Mouse (Mus musculus): ENCODE measurements around the gene Lman1l. TPM values are rescaled to one million over a fixed set of nuclear protein-coding genes. Genes with fewer than 3 reads are reported as not detected.

Lman1l gene
- total RNA-seq, 2 experiments from 2014 or later = not detected

DNA sequence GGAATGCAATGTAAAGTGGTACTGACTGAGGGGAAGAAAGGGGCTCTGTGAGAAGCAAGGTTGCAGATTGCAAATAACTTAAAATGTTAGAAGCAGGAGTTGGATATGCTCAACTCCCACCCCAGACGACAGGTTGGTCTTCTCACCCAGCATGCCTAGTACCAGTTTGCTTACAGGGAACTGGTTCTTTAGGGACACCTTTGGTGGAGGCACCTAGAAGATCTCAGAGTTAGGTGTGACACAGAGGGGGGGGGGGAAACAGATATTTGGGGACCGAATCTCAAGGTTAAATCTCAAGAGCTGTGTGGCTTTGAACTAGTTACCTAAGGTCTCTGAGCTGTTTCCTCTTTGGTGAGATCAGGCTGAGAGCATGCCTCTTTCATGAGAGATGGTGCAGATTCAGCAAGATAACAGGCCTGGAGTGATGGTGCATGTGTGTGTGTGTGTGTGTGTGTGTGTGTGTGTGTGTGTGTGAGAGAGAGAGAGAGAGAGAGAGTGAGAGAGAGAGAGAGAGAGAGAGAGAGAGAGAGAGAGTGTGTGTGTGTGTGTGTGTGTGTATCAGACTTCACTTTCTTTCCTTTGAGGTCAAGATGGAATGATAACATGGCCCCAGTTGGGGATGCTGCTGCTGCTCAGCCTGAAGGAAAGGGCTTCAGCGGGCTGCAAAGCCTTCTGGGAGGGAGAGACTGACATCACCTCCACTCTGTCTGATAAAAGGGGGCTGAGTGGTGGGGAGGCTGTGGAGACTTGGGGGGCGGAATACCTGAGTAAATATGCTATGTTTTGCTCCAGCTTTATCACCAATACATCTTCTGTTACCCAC, 26.9 kb upstream of the Lman1l start:
- DNase-seq = no peak
- intact Hi-C loops (cut with DNase I) = no loop called here

DNA sequence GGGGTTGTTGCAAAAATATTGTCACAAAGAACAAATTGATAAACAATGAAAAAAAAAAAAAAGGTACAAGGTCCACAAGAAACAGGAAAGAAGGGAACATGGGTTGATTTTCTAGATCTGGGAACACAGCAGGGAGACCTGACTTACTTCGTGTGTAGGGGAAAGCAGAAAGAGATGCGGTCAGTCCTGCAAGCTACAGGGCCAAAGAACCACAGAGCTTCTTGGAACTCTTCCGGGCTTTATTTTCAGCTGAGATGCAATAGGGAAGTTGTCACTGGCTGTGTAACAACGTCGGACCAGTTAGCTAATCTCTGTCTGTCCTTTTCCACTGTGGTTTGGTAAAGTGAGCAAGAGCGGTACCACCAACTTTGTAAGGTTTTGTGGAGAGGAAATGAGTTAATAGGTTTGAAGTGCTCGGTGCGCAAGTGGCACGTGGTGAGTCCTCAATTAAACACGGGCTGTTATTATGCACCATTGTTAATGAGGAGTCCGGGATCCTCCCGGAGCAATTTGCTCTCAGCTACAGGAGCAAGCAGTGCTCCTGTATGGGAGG, 26.1 kb upstream of the Lman1l start:
- intact Hi-C loops (cut with DNase I) = no loop called here
- no peak for DNase-seq

DNA sequence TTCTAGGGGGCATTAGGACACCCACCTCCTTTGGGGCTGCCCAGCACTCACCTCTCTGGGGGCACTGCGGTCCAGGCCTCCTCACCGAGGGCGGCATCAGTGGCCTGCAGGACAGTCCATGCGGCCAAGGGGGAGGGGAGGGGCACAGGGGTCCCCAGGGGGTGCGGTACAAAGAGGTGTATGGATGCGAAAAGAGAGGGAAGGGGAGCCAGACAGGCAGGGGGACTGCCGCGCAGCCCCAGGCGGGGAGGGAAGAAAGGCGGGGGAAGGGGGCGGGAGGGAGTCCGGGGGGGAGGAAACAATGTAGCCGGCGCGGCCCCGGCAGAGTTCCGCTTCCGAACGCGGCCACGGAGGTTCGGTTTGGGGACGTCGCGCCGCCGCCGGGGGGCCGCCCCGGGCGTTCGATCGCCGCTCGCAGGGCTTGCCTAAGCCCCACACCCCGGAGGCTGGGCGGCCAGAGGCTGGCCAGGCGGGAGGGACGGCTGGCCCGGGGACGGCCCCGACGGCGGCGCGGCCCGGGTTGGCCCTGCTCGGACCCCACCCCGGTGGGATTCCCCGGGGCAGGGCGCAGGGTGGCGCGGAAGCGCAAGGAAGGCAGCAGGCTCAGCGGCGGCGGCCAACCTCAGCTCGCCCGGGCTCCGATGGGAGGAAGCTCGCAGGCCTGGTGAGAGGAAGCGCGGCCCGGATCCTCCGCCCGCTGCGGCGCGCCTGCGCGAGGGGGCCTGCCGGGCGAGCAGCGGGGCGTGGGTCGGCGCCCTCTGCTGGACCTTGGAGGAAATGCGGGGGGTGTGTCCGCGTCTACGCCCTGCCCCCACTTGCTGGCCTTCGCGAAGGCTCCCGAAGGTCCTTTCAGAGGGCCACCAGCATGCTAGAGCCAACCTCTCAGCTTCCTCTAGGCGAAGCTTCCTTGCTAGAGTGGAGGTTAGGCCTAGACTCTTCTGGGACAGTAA, 24.6 kb upstream of the Lman1l start:
- intact Hi-C loops (cut with DNase I) = loop anchor here (1.0 to 2.0 kb wide), 2 partner anchors 16 to 56 kb away; partner anchors contain the start of gene Ulk3
- peak; percentile 96 for DNase-seq

- no peak for DNase-seq
- intact Hi-C loops (cut with DNase I) = loop anchor here (2.0 kb wide), 1 partner anchor 56 kb away; the partner anchor contains the start of gene Ulk3
Measured at GRCm38 (mm10) chr9:57644442-57644943, 23.9 kb upstream of the Lman1l start.

GRCm38 (mm10) chr9:57643856-57644180, 23.2 kb upstream of the Lman1l start:
- DNase-seq = no peak
- intact Hi-C loops (cut with DNase I) = loop anchor here (2.0 kb wide), 1 partner anchor 55 kb away; the partner anchor contains the start of gene Ulk3

GRCm38 (mm10) chr9:57643169-57643855, 22.7 kb upstream of the Lman1l start:
- intact Hi-C loops (cut with DNase I) = no loop called here
- DNase-seq = no peak

- DNase-seq = no peak
Measured at GRCm38 (mm10) chr9:57641775-57642550, 21.4 kb upstream of the Lman1l start.

GRCm38 (mm10) chr9:57641022-57641421, 20.4 kb upstream of the Lman1l start:
- intact Hi-C loops (cut with DNase I) = no loop called here
- DNase-seq = no peak

More at GRCm38 (mm10) chr9:57641775-57642550, 21.4 kb upstream of the Lman1l start:
- intact Hi-C loops (cut with DNase I) = no loop called here

GRCm38 (mm10) chr9:57640384-57640783, 19.8 kb upstream of the Lman1l start:
- peak; percentile 66 to 71 for DNase-seq
- intact Hi-C loops (cut with DNase I) = no loop called here

GRCm38 (mm10) chr9:57639661-57640328, 19.2 kb upstream of the Lman1l start:
- DNase-seq = no peak
- intact Hi-C loops (cut with DNase I) = no loop called here

- intact Hi-C loops (cut with DNase I) = no loop called here
- no peak for DNase-seq
Measured at GRCm38 (mm10) chr9:57638651-57639459, 18.3 kb upstream of the Lman1l start.

DNA sequence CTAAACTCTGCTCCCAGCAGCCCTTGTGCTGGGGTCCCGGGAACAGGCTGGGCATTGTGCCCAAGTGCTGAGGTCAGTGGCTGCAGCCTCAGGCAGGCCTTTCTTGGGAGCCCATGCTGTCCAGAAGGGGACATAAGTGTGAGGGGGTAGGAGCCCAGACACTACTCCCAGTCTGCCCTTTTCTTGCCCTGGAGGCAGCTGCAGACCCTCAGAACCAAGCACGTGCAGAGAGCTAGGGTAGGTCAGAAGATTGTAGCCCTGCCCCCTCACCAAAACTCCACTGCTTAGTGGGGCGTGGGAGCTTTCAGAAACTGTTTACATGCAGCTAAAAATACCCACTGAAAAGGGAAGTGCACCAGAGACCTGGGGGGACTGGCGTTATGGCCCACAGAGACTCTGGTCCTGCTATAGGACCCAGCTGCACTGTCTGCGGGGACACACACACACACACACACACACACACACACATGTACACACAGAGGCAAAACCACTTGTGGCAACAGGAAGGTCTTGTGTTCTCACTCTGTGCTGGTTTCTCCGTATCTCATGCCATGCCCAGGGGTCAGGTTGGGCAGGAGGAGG, 17.3 kb upstream of the Lman1l start:
- intact Hi-C loops (cut with DNase I) = no loop called here
- peak; percentile 85 to 87 for DNase-seq

GRCm38 (mm10) chr9:57637272-57637671, 16.7 kb upstream of the Lman1l start:
- intact Hi-C loops (cut with DNase I) = no loop called here

DNA sequence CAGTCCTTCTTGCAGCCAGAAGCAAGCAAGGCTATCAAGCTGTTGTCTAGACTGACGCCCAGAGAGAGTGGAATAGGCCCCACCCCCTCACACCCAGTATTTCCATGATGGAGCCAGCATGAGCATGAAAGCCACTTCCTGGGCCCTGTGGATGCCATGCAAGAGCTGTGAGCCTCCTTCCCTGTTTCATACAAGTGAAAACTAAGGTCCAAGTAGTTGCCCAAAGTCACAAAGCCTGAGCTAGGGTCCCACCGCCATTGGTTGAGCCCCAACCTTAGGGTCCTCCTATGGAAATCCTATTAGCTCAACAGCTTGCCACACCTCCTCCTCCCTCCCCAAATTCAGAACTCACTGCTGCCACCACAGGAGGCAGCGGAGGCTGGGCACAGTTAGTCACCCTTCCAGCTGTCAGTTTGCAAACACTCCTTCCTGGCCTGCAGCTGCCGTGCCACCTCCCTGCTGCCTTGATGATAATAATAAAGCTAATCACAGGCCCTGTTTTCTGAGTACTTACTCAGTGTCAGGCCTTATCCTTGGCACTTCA, 13.0 kb upstream of the Lman1l start:
- no peak for DNase-seq
- intact Hi-C loops (cut with DNase I) = no loop called here

More at GRCm38 (mm10) chr9:57637272-57637671, 16.7 kb upstream of the Lman1l start:
- DNase-seq = no peak

GRCm38 (mm10) chr9:57629118-57629874, 8.7 kb upstream of the Lman1l start:
- peak; percentile 81 to 91 for DNase-seq
- intact Hi-C loops (cut with DNase I) = loop anchor here (1.0 kb wide), 2 partner anchors 16 to 26 kb away; no protein-coding TSS in a partner anchor

GRCm38 (mm10) chr9:57628717-57629116, 8.1 kb upstream of the Lman1l start:
- intact Hi-C loops (cut with DNase I) = loop anchor here (1.0 kb wide), 2 partner anchors 17 to 27 kb away; no protein-coding TSS in a partner anchor
- DNase-seq = no peak
